Mouse (Mus musculus) stomach, embryonic 16.5 days (tissue): ENCODE results near the gene Aanat. TPM values are rescaled to one million over a fixed set of nuclear protein-coding genes. Genes with fewer than 3 reads are reported as not detected.
A peak's percentile ranks its signal among the peaks of the same experiment; 100 is the strongest.

Experiments used
- ATAC-seq: fragments of 200-750 bp; cut with Nextera tagmentation; 2 replicates; pipeline ENCODE4 v1.8.0; 2017; ENCODE audit warnings: moderate number of reproducible peaks, moderate TSS enrichment; ENCODE audit not compliant: insufficient read depth, low FRiP score
- H3K27ac ChIP-seq: fragments of 300-500 bp; sonication (generic); 2 replicates; pipeline ENCODE4 v1.5.1; 2014; ENCODE audit warnings: low read length
- H3K27me3 ChIP-seq: fragments of 300-500 bp; sonication (generic); 2 replicates; pipeline ENCODE4 v1.6.1; 2014; ENCODE audit warnings: low read length, control low read depth, mixed read lengths; ENCODE audit not compliant: control insufficient read depth, insufficient read depth
- H3K36me3 ChIP-seq: fragments of 300-500 bp; sonication (generic); 2 replicates; pipeline ENCODE4 v1.6.1; 2014; ENCODE audit warnings: low read length; ENCODE audit not compliant: control insufficient read depth, insufficient read depth
- H3K4me1 ChIP-seq: fragments of 300-500 bp; sonication (generic); 2 replicates; pipeline ENCODE4 v1.6.1; 2014; ENCODE audit warnings: low read length, control low read depth, mixed read lengths; ENCODE audit not compliant: control insufficient read depth, insufficient read depth
- H3K4me2 ChIP-seq: fragments of 300-500 bp; sonication (generic); 2 replicates; pipeline ENCODE4 v1.6.1; 2014; ENCODE audit warnings: low read depth, low read length, mixed read lengths
- H3K4me3 ChIP-seq: fragments of 300-500 bp; sonication (generic); replicated peaks from 2 replicates; pipeline ENCODE4 v1.5.1; 2014; ENCODE audit warnings: mild to moderate bottlenecking, low read length
- H3K9ac ChIP-seq: fragments of 300-500 bp; sonication (generic); 2 replicates; pipeline ENCODE4 v1.6.1; 2014; ENCODE audit warnings: low read length
- H3K9me3 ChIP-seq: fragments of 300-500 bp; sonication (generic); replicated peaks from 2 replicates; pipeline ENCODE4 v1.6.1; 2016; ENCODE audit warnings: low read length, control low read depth; ENCODE audit not compliant: control insufficient read depth
- WGBS: fragments of 180-500 bp; shearing (Covaris S2); extraction: QIAGEN DNeasy Blood & Tissue Kit; methylation state at CpG from one replicate; pipeline ENCODE4 v1.1.7; 2014; 5-methylcytosine and 5-hydroxymethylcytosine counted together
- polyA plus RNA-seq: library from polyadenylated mRNA; unstranded; fragments of >200 nt; fragmentation: Nextera tagmentation; extraction: Ambion mirVana; gene quantifications from 2 replicates; pipeline ENCODE4 v1.2.1, GENCODE M21; 2015

Aanat gene
- polyA plus RNA-seq, 1 experiment from 2014 or later: not detected

GRCm38 (mm10) chr11:116642681-116643578, 56.7 kb downstream of the Aanat start:
- Histone ChIP-seq H3K27ac (no peak overlapping the region), H3K4me1 (peaks cover 35% of the 10 kb centered on the region), H3K27me3 (no peaks in the 10 kb centered on the region; the same call in 1 of the 2 replicates), H3K4me3 (no peak overlapping the region), H3K9ac (no peak overlapping the region; the same call in 1 of the 2 replicates), H3K4me2 (peak overlapping the region; percentile 36), H3K9me3 (no peaks in the 10 kb centered on the region), H3K36me3 (no peaks in the 10 kb centered on the region)
- WGBS: 27% methylated on average over 14 of the region's 14 CpGs
- ATAC-seq: no peak; the same call in 1 of the 2 replicates

- Histone ChIP-seq H3K27ac (peak overlapping the region; percentile 10; the same call in 1 of the 2 replicates), H3K9me3 (no peaks in the 10 kb centered on the region), H3K27me3 (no peaks in the 10 kb centered on the region; the same call in 1 of the 2 replicates), H3K4me3 (no peak overlapping the region), H3K36me3 (no peaks in the 10 kb centered on the region), H3K9ac (no peak overlapping the region; the same call in 1 of the 2 replicates), H3K4me2 (peak overlapping the region; percentile 36), H3K4me1 (peaks cover 43% of the 10 kb centered on the region)
- WGBS: 16% methylated on average over 19 of the region's 19 CpGs
- ATAC-seq: no peak
Measured at GRCm38 (mm10) chr11:116643579-116644224, 57.5 kb downstream of the Aanat start.

GRCm38 (mm10) chr11:116644225-116645112, 58.2 kb downstream of the Aanat start:
- H3K4me2 ChIP-seq: no peak overlapping the region
- no peaks in the 10 kb centered on the region for H3K36me3 ChIP-seq
- no peak overlapping the region for H3K4me3 ChIP-seq
- WGBS: 54% methylated on average over 21 of the region's 21 CpGs
- ATAC-seq: no peak
- peak overlapping the region; percentile 10; the same call in 1 of the 2 replicates for H3K27ac ChIP-seq
- H3K4me1 ChIP-seq: peaks cover 51% of the 10 kb centered on the region
- H3K9ac ChIP-seq: peak overlapping the region; percentile 32; the same call in 1 of the 2 replicates
- H3K9me3 ChIP-seq: no peaks in the 10 kb centered on the region
- H3K27me3 ChIP-seq: no peaks in the 10 kb centered on the region; the same call in 1 of the 2 replicates

GRCm38 (mm10) chr11:116645446-116646110, 59.3 kb downstream of the Aanat start:
- ATAC-seq: no peak
- Histone ChIP-seq H3K9me3 (no peaks in the 10 kb centered on the region), H3K4me2 (no peak overlapping the region), H3K4me1 (peaks cover 52% of the 10 kb centered on the region), H3K9ac (no peak overlapping the region; the same call in 1 of the 2 replicates), H3K4me3 (no peak overlapping the region), H3K27me3 (peaks cover 5% of the 10 kb centered on the region; the same call in 1 of the 2 replicates), H3K36me3 (no peaks in the 10 kb centered on the region), H3K27ac (no peak overlapping the region)
- 58% methylated on average over 8 of the region's 8 CpGs for WGBS

GRCm38 (mm10) chr11:116646136-116646535, 59.9 kb downstream of the Aanat start:
- Histone ChIP-seq H3K9me3 (no peaks in the 10 kb centered on the region), H3K9ac (no peak overlapping the region), H3K4me1 (peaks cover 52% of the 10 kb centered on the region), H3K36me3 (no peaks in the 10 kb centered on the region), H3K4me2 (no peak overlapping the region), H3K27me3 (peaks cover 5% of the 10 kb centered on the region; the same call in 1 of the 2 replicates), H3K27ac (no peak overlapping the region), H3K4me3 (no peak overlapping the region)
- 64% methylated on average over 11 of the region's 11 CpGs for WGBS
- ATAC-seq: no peak

GRCm38 (mm10) chr11:116646771-116647170, 60.5 kb downstream of the Aanat start:
- no peak overlapping the region for H3K9ac ChIP-seq
- peak overlapping the region; percentile 90 for H3K27ac ChIP-seq
- peaks cover 7% of the 10 kb centered on the region; the same call in 1 of the 2 replicates for H3K27me3 ChIP-seq
- 84% methylated on average over 7 of the region's 7 CpGs for WGBS
- H3K36me3 ChIP-seq: no peaks in the 10 kb centered on the region
- no peak overlapping the region for H3K4me3 ChIP-seq
- peaks cover 52% of the 10 kb centered on the region for H3K4me1 ChIP-seq
- no peaks in the 10 kb centered on the region for H3K9me3 ChIP-seq
- ATAC-seq: no peak
- no peak overlapping the region for H3K4me2 ChIP-seq

Other genes with a start within 250 kb of the Aanat start
- gene Rnf157, start 173.4 kb upstream of the Aanat start, polyA plus RNA-seq: 5.2 TPM in 2 replicates
- 30.2 and 34.8 TPM in 2 replicates for gene Ubald2, start 152.3 kb upstream of the Aanat start, polyA plus RNA-seq
- gene Qrich2, start 120.2 kb upstream of the Aanat start, polyA plus RNA-seq: 0.20 and 0.53 TPM in 2 replicates
- 190 and 195 TPM in 2 replicates for gene Prpsap1, start 92.2 kb upstream of the Aanat start, polyA plus RNA-seq
- gene Sphk1, start 55.5 kb upstream of the Aanat start, polyA plus RNA-seq: 12.4 and 15.3 TPM in 2 replicates
- gene Ube2o, start 5.0 kb upstream of the Aanat start, polyA plus RNA-seq: 4.8 and 5.1 TPM in 2 replicates
- 8.2 and 9.3 TPM in 2 replicates for gene Rhbdf2, start 40.6 kb downstream of the Aanat start, polyA plus RNA-seq
- 1.1 and 1.6 TPM in 2 replicates for gene Prcd, start 67.1 kb downstream of the Aanat start, polyA plus RNA-seq
- gene Cygb, start 67.9 kb downstream of the Aanat start, polyA plus RNA-seq: 19.6 and 24.8 TPM in 2 replicates
- gene St6galnac1, start 189.1 kb downstream of the Aanat start, polyA plus RNA-seq: not detected in 2 replicates
- gene Mxra7, start 241.6 kb downstream of the Aanat start, polyA plus RNA-seq: 12.1 and 15.7 TPM in 2 replicates